Mouse (Mus musculus) forebrain, embryonic 10.5 days (tissue): ENCODE measurements around the gene Cdkl4. TPM values are rescaled to one million over a fixed set of nuclear protein-coding genes. Genes with fewer than 3 reads are reported as not detected.

Experiments used
- DNase-seq: peaks from one replicate; pipeline ENCODE4 v3.0.0-alpha.2; 2017; ENCODE audit warnings: low spot score; ENCODE audit errors: extremely low spot score
- H3K27ac ChIP-seq: fragments of 300-500 bp; sonication (generic); 2 replicates; pipeline ENCODE4 v1.5.1; 2016; ENCODE audit warnings: mild to moderate bottlenecking
- H3K27me3 ChIP-seq: fragments of 300-500 bp; sonication (generic); 2 replicates; pipeline ENCODE4 v1.6.1; 2016; ENCODE audit warnings: mild to moderate bottlenecking; ENCODE audit not compliant: poor library complexity, severe bottlenecking
- H3K36me3 ChIP-seq: fragments of 300-500 bp; sonication (generic); replicated peaks from 2 replicates; pipeline ENCODE4 v1.6.1; 2016; ENCODE audit warnings: mild to moderate bottlenecking, moderate library complexity
- H3K4me1 ChIP-seq: fragments of 300-500 bp; sonication (generic); 2 replicates; pipeline ENCODE4 v1.6.1; 2016
- H3K4me3 ChIP-seq: fragments of 300-500 bp; sonication (generic); 2 replicates; pipeline ENCODE4 v1.5.1; 2016; ENCODE audit warnings: mild to moderate bottlenecking, moderate library complexity
- H3K9me3 ChIP-seq: fragments of 300-500 bp; sonication (generic); 2 replicates; pipeline ENCODE4 v1.6.1; 2016; ENCODE audit warnings: mild to moderate bottlenecking, moderate library complexity
- WGBS: fragments of 180-500 bp; shearing (Covaris S2); methylation state at CpG from one replicate; pipeline ENCODE4 v1.1.7; 2016; 5-methylcytosine and 5-hydroxymethylcytosine counted together
- polyA plus RNA-seq: library from polyadenylated mRNA; unstranded; fragments of >200 nt; fragmentation: Nextera tagmentation; extraction: Ambion mirVana; gene quantifications from 2 replicates; pipeline ENCODE4 v1.2.1, GENCODE M21; 2016

Cdkl4 gene
- polyA plus RNA-seq, 1 experiment from 2014 or later: 1.2 TPM

GRCm38 (mm10) chr17:80490166-80490565 lies 87.4 kb downstream of the Cdkl4 start:
- H3K27ac ChIP-seq: no peak overlapping the region
- no peaks in the 10 kb centered on the region for H3K4me1 ChIP-seq
- DNase-seq: no peak
- 71% methylated on average over 5 of the region's 5 CpGs for WGBS
- H3K9me3 ChIP-seq: no peaks in the 10 kb centered on the region; the same call in 1 of the 2 replicates
- no peak overlapping the region for H3K4me3 ChIP-seq
- no peaks in the 10 kb centered on the region for H3K36me3 ChIP-seq
- H3K27me3 ChIP-seq: no peaks in the 10 kb centered on the region

GRCm38 (mm10) chr17:80488918-80489317 lies 88.7 kb downstream of the Cdkl4 start:
- H3K4me1 ChIP-seq: no peaks in the 10 kb centered on the region

GRCm38 (mm10) chr17:80485160-80485559 lies 92.5 kb downstream of the Cdkl4 start:
- Histone ChIP-seq H3K4me3 (no peak overlapping the region), H3K9me3 (no peaks in the 10 kb centered on the region), H3K27ac (no peak overlapping the region), H3K36me3 (no peaks in the 10 kb centered on the region), H3K4me1 (peaks cover 32% of the 10 kb centered on the region), H3K27me3 (no peaks in the 10 kb centered on the region)
- DNase-seq: no peak
- WGBS: 94% methylated on average over 5 of the region's 5 CpGs

More at GRCm38 (mm10) chr17:80488918-80489317, 88.7 kb downstream of the Cdkl4 start:
- no peak for DNase-seq
- 94% methylated on average over 3 of the region's 3 CpGs for WGBS
- Histone ChIP-seq H3K36me3 (no peaks in the 10 kb centered on the region), H3K4me3 (no peak overlapping the region), H3K27me3 (no peaks in the 10 kb centered on the region), H3K9me3 (no peaks in the 10 kb centered on the region), H3K27ac (no peak overlapping the region)

GRCm38 (mm10) chr17:80480855-80481224 lies 96.8 kb downstream of the Cdkl4 start:
- 41% methylated on average over 7 of the region's 7 CpGs for WGBS
- no peaks in the 10 kb centered on the region for H3K9me3 ChIP-seq
- peaks cover 23% of the 10 kb centered on the region for H3K36me3 ChIP-seq
- no peak for DNase-seq
- H3K27me3 ChIP-seq: no peaks in the 10 kb centered on the region
- peaks cover 49% of the 10 kb centered on the region for H3K4me1 ChIP-seq
- H3K4me3 ChIP-seq: peak overlapping the region; percentile 95
- H3K27ac ChIP-seq: peak overlapping the region; percentile 97

- Histone ChIP-seq H3K27me3 (no peaks in the 10 kb centered on the region), H3K9me3 (no peaks in the 10 kb centered on the region), H3K4me1 (peaks cover 49% of the 10 kb centered on the region), H3K4me3 (peak within 1 kb of the TSS; percentile 95), H3K36me3 (peaks cover 23% of the 10 kb centered on the region), H3K27ac (peak within 1 kb of the TSS; percentile 97)
- peak; percentile 98 for DNase-seq
- under 1% methylated on average over 82 of the region's 90 CpGs for WGBS
Observed at GRCm38 (mm10) chr17:80480031-80480854, 97.4 kb downstream of the Cdkl4 start, which contains the start of gene Sos1. Sos1 (minus strand) TSS chr17:80480453.

GRCm38 (mm10) chr17:80479295-80480030 lies 98.2 kb downstream of the Cdkl4 start:
- no peaks in the 10 kb centered on the region for H3K9me3 ChIP-seq
- H3K4me1 ChIP-seq: peaks cover 49% of the 10 kb centered on the region
- peak; percentile 56 for DNase-seq
- peak overlapping the region; percentile 95 for H3K4me3 ChIP-seq
- peak overlapping the region; percentile 97 for H3K27ac ChIP-seq
- H3K36me3 ChIP-seq: peaks cover 27% of the 10 kb centered on the region
- WGBS: under 1% methylated on average over 69 of the region's 71 CpGs
- no peaks in the 10 kb centered on the region for H3K27me3 ChIP-seq

GRCm38 (mm10) chr17:80477679-80478078 lies 99.9 kb downstream of the Cdkl4 start:
- H3K4me1 ChIP-seq: peaks cover 40% of the 10 kb centered on the region
- 88% methylated on average over 2 of the region's 2 CpGs for WGBS

GRCm38 (mm10) chr17:80476496-80476895 lies 101.1 kb downstream of the Cdkl4 start:
- Histone ChIP-seq H3K4me1 (peaks cover 35% of the 10 kb centered on the region), H3K9me3 (no peaks in the 10 kb centered on the region), H3K36me3 (peaks cover 34% of the 10 kb centered on the region), H3K4me3 (no peak overlapping the region), H3K27ac (no peak overlapping the region), H3K27me3 (no peaks in the 10 kb centered on the region)
- no peak for DNase-seq
- 94% methylated on average over 4 of the region's 4 CpGs for WGBS

More at GRCm38 (mm10) chr17:80477679-80478078, 99.9 kb downstream of the Cdkl4 start:
- no peaks in the 10 kb centered on the region for H3K9me3 ChIP-seq
- no peak overlapping the region for H3K4me3 ChIP-seq
- H3K27me3 ChIP-seq: no peaks in the 10 kb centered on the region
- DNase-seq: no peak
- H3K36me3 ChIP-seq: peaks cover 34% of the 10 kb centered on the region
- no peak overlapping the region for H3K27ac ChIP-seq

Other genes starting within 250 kb of the Cdkl4 start
- gene Gm10190, start 204.3 kb downstream of the Cdkl4 start, polyA plus RNA-seq: 0.63 TPM in 1 of 2 replicates, not detected in the other
- 4.3 and 4.8 TPM in 2 replicates for gene Sos1, start 97.4 kb downstream of the Cdkl4 start, polyA plus RNA-seq
- 13.9 and 15.9 TPM in 2 replicates for gene Map4k3, start 150.7 kb upstream of the Cdkl4 start, polyA plus RNA-seq